Mouse (Mus musculus) ES-Bruce4 (cell line): Measurements from ENCODE around the gene Tmem265.

Experiments used
- CTCF ChIP-seq: IDR thresholded peaks from one replicate; pipeline ENCODE4 v1.8.1; 2011; ENCODE audit warnings: low read depth, low read length
- EP300 ChIP-seq: IDR thresholded peaks from 2 replicates; pipeline ENCODE4 v1.6.1; 2011; ENCODE audit warnings: low read depth, low read length; ENCODE audit not compliant: insufficient read depth
- POLR2A ChIP-seq: IDR thresholded peaks from one replicate; pipeline ENCODE4 v1.8.1; 2011; ENCODE audit warnings: low read length; ENCODE audit not compliant: insufficient read depth

DNA sequence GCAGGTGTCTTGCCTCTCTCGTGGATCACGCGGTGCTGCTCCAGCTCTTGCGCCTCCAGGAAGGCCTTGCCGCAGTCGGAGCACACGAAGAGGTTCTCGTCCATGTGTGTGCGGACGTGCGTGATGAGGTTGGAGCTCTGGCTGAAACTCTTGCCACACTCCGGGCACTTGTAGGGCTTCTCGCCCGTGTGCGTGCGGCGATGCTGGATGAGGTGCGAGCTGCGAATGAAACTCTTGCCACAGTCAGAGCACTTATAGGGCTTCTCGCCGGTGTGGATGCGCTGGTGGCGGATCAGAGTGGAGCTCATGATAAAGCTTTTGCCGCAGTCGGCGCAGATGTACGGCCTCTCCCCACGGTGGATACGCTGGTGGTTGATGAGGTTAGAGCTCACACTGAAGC is 49.8 kb downstream of the Tmem265 start:
- TF ChIP-seq EP300 (no peak), CTCF (no peak), POLR2A (no peak)
